Mouse (Mus musculus) midbrain, embryonic 11.5 days (tissue): ENCODE results near the gene Celsr2. TPM values are rescaled to one million over a fixed set of nuclear protein-coding genes. Genes with fewer than 3 reads are reported as not detected.
A peak's percentile ranks its signal among the peaks of the same experiment; 100 is the strongest.

ENCODE experiments used
- ATAC-seq: fragments of 200-750 bp; cut with Nextera tagmentation; 2 replicates; pipeline ENCODE4 v1.8.0; 2017; ENCODE audit warnings: moderate TSS enrichment, moderate library complexity; ENCODE audit not compliant: low FRiP score
- DNase-seq: peaks from one replicate; pipeline ENCODE4 v3.0.0; 2015; ENCODE audit warnings: low spot score; ENCODE audit errors: missing footprints
- H3K27ac ChIP-seq: fragments of 300-500 bp; sonication (generic); 2 replicates; pipeline ENCODE4 v1.5.1; 2014; ENCODE audit warnings: low read depth, low read length
- H3K27me3 ChIP-seq: fragments of 300-500 bp; sonication (generic); 2 replicates; pipeline ENCODE4 v1.6.1; 2014; ENCODE audit warnings: mild to moderate bottlenecking, low read length, moderate library complexity, mixed read lengths; ENCODE audit not compliant: control insufficient read depth, insufficient read depth
- H3K36me3 ChIP-seq: fragments of 300-500 bp; sonication (generic); 2 replicates; pipeline ENCODE4 v1.6.1; 2014; ENCODE audit warnings: mild to moderate bottlenecking, low read length, moderate library complexity, mixed read lengths; ENCODE audit not compliant: control insufficient read depth, insufficient read depth
- H3K4me1 ChIP-seq: fragments of 300-500 bp; sonication (generic); 2 replicates; pipeline ENCODE4 v1.6.1; 2014; ENCODE audit warnings: low read length; ENCODE audit not compliant: control insufficient read depth, insufficient read depth
- H3K4me2 ChIP-seq: fragments of 300-500 bp; sonication (generic); 2 replicates; pipeline ENCODE4 v1.6.1; 2014; ENCODE audit warnings: mild to moderate bottlenecking, moderate library complexity
- H3K4me3 ChIP-seq: fragments of 300-500 bp; sonication (generic); 2 replicates; pipeline ENCODE4 v1.5.1; 2014; ENCODE audit warnings: low read depth, low read length
- H3K9ac ChIP-seq: fragments of 300-500 bp; sonication (generic); 2 replicates; pipeline ENCODE4 v1.6.1; 2014; ENCODE audit warnings: low read length
- H3K9me3 ChIP-seq: fragments of 300-500 bp; sonication (generic); 2 replicates; pipeline ENCODE4 v1.6.1; 2016; ENCODE audit warnings: low read length; ENCODE audit not compliant: control insufficient read depth
- WGBS: fragments of 180-500 bp; shearing (Covaris S2); extraction: QIAGEN DNeasy Blood & Tissue Kit; methylation state at CpG from one replicate; pipeline ENCODE4 v1.1.7; 2014; 5-methylcytosine and 5-hydroxymethylcytosine counted together
- polyA plus RNA-seq: library from polyadenylated mRNA; unstranded; fragments of >200 nt; fragmentation: Nextera tagmentation; extraction: Ambion mirVana; gene quantifications from 2 replicates; pipeline ENCODE4 v1.2.1, GENCODE M21; 2014

Gene Celsr2
- polyA plus RNA-seq, 1 experiment from 2014 or later: 65.2 TPM

DNA sequence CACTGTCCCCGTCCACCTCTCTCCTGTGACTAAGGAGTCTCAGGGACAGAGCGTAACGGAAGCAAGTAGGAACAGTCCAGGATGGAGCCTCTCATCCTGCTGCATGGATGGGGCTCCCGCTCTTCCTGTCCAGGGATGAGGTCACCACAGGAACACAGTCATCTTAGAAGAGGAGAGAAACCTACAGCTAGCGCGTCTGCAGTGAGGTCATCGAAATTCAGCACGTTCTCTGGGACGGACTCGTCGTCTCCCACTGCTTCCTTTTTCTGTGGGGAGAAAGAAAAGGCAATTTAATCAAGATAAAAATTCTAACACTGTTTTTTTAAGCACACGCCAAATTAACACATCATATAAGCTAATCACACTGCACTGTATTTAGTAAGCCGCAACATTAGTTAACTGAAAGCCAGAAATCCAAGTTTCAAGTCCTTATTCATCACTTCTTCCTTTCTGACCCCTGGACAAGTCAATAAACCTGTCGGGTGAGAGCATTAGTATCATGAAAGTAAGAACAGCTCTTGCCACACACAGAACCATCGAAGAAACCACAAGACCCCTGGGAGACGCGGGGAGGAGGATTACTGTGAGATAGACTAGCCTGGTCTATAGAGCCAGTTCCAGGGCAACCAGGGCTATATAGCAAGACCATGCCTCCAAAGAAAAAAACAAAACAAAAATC is 20.5 kb upstream of the Celsr2 start:
- Histone ChIP-seq H3K9ac (peak overlapping the region; percentile 54; the same call in 1 of the 2 replicates), H3K27ac (peak overlapping the region; percentile 94), H3K4me2 (no peak overlapping the region), H3K9me3 (no peaks in the 10 kb centered on the region), H3K4me1 (peaks cover 43% of the 10 kb centered on the region), H3K36me3 (peaks cover 6% of the 10 kb centered on the region; the same call in 1 of the 2 replicates), H3K27me3 (no peaks in the 10 kb centered on the region), H3K4me3 (no peak overlapping the region)
- WGBS: 80% methylated on average over 17 of the region's 17 CpGs
- no peak for ATAC-seq
- peak; percentile 81 for DNase-seq

DNA sequence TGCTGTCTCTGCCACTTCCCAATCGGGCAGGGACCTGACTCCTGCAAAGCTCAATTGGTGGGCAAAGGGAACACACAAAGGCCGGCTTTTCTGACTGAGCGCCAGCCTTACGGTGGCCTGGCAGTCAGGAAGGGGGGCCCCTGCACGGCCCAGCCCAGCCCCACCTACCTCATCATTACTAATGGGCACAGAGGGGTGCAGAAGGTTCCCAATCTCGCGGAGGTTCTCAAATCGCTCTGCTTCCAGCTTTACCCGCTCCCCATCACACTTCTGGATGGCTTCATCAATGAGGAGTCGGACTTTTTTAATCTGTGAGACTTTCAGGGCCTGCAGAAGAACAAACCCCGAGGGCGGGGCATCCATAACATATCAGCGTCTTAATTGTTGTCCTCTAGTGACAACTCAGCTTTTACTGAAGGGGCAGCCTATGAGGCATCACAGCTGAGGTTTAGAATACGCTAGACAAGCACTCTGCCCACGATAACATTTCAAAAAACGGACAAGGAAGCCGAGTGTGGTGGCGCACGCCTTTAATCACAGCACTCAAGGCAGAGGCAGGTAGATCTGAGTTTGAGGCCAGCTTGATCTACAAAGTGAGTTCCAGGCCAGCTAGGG is 18.6 kb upstream of the Celsr2 start:
- Histone ChIP-seq H3K9me3 (no peaks in the 10 kb centered on the region), H3K27me3 (no peaks in the 10 kb centered on the region), H3K4me3 (no peak overlapping the region), H3K27ac (peak overlapping the region; percentile 94), H3K9ac (peak overlapping the region; percentile 54), H3K4me1 (peaks cover 43% of the 10 kb centered on the region), H3K4me2 (peak overlapping the region; percentile 23), H3K36me3 (peaks cover 5% of the 10 kb centered on the region; the same call in 1 of the 2 replicates)
- DNase-seq (peak; percentile 96), ATAC-seq (peak; percentile 89; the same call in 1 of the 2 replicates)
- 13% methylated on average over 19 of the region's 19 CpGs for WGBS

DNA sequence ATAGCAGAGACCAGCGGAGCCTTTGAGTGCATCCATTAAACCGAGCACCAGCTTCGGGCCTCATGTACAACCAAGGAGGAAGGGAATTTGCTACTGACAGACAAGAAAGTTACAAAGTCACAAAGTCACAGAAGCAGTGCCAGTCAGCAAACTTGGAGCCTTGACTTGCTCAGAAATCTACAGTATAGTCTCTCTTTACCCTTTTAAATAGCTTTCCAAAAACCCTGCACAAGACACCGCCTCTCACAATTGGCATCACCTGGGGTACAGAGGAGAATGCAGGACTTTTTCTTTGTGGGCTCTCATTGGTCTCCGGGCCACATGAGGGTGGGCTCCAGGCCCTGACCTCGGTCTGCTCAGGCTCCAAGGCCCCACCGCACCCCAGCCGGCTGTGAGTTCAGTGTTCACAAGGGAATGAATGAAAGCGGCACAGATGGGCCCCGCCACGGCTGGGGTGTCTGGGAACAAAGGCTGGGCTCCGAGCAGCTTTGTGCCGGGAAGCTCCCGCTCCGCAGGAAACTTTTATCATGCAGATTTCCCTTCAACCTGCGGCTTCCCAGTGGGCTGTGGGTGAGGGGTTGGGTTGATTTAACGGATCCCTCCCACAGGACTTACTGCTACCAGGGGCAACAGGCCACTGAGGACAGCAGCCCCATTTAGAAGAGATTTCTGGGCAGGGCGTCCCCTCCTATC is 18.0 kb upstream of the Celsr2 start:
- Histone ChIP-seq H3K4me3 (no peak overlapping the region), H3K27me3 (no peaks in the 10 kb centered on the region), H3K4me2 (peak overlapping the region; percentile 26), H3K36me3 (peaks cover 11% of the 10 kb centered on the region), H3K4me1 (peaks cover 43% of the 10 kb centered on the region), H3K9ac (peak overlapping the region; percentile 54), H3K27ac (peak overlapping the region; percentile 94), H3K9me3 (no peaks in the 10 kb centered on the region)
- WGBS: 8% methylated on average over 18 of the region's 18 CpGs
- peak; percentile 95 for ATAC-seq
- peak; percentile 99 for DNase-seq

DNA sequence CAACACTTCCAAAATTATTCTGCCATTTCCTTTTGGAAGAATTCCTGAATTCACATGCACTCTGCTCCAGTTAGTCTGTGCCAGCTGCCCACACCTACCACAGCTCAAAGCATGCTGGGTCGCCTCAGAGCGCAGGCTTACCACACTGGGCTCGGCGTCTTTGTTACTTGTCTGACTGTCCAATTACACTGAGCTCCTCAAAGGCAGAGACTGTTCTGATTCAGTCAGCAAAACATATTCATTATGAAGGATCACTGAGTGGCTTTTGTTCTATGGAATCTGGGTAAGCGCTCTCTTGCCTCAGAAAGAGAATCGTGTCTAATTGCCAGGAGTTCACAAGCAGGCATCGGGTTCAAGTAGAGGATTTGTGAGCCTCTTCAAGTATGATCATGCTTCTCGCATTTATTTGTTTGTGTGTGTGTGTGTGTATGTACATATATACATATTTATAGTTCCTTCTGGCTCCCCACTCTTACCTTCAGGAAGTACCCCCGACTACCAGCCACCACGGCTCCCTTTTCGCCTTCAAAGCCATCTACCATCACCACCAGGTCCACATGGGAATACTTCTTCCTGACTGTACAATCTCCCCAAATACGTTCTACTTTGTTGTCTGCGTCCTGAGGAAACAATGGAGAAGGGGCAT is 17.3 kb upstream of the Celsr2 start:
- Histone ChIP-seq H3K27ac (peak overlapping the region; percentile 94), H3K9ac (peak overlapping the region; percentile 48), H3K36me3 (peaks cover 14% of the 10 kb centered on the region), H3K9me3 (no peaks in the 10 kb centered on the region), H3K27me3 (no peaks in the 10 kb centered on the region), H3K4me2 (peak overlapping the region; percentile 26; the same call in 1 of the 2 replicates), H3K4me1 (peaks cover 43% of the 10 kb centered on the region), H3K4me3 (no peak overlapping the region)
- ATAC-seq (peak; percentile 26; the same call in 1 of the 2 replicates), DNase-seq (peak; percentile 92)
- WGBS: 27% methylated on average over 13 of the region's 13 CpGs

DNA sequence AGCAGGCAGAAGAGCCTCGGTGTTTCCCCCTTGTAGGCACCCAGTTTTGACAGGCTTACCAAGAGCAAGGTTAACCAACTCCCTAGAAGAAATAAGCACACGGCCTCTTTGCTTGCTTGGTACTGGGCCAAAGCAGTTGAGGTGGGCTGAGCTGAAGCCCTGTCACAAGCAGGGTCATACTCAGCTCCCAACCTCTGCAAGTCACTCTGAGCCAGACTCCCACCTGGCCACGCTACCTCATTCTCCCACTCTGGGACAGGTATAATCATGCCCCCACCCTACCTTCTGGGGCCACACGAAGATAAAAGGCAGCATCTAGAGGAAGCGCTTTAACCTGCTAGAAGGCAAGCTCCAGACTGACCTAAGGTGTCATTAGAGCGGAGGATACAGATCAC is 10.3 kb upstream of the Celsr2 start:
- Histone ChIP-seq H3K4me3 (no peak overlapping the region), H3K27me3 (no peaks in the 10 kb centered on the region), H3K4me1 (peaks cover 38% of the 10 kb centered on the region), H3K9me3 (no peaks in the 10 kb centered on the region), H3K36me3 (peaks cover 24% of the 10 kb centered on the region), H3K4me2 (no peak overlapping the region), H3K9ac (peak overlapping the region; percentile 40), H3K27ac (peak overlapping the region; percentile 82)
- DNase-seq: no peak
- peak; percentile 8 for ATAC-seq
- WGBS: 72% methylated on average over 6 of the region's 6 CpGs

DNA sequence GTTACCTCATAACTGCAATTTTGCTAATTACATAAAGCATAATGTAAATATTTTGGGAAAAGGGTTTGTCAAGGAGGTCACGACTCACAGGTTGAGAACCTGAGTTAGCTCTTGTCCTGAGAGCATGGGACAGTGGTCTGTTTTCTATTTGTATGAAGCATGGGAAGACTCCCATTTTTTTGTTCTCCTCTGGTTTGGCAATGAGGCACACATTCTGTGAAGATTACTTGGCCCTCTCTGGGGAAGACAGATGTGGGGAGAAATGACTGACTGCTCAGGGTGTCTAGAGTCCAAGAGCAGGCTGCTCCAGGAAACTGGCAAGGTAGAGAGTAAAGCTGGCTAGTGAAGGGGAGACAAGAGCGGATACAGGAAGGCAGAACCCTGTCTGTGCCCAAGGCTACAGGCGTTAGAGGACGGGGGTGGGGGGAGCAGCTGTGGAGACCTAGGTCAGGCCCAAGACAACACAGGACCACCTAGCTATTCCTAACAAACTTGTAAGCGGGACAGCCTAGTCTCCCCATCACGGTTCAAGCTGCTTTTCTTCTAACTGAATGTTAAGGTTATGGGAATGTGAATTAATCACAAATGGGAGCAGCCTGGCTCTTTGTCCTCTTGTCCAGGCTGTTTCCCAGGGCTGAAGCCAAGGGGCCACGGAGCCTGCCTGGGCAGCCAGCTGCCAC is 9.7 kb upstream of the Celsr2 start:
- no peak for DNase-seq
- peak; percentile 49 for ATAC-seq
- Histone ChIP-seq H3K4me2 (no peak overlapping the region), H3K4me1 (peaks cover 38% of the 10 kb centered on the region), H3K27me3 (no peaks in the 10 kb centered on the region), H3K4me3 (no peak overlapping the region), H3K36me3 (peaks cover 24% of the 10 kb centered on the region), H3K9ac (peak overlapping the region; percentile 40), H3K9me3 (no peaks in the 10 kb centered on the region), H3K27ac (peak overlapping the region; percentile 82)
- 46% methylated on average over 7 of the region's 7 CpGs for WGBS

DNA sequence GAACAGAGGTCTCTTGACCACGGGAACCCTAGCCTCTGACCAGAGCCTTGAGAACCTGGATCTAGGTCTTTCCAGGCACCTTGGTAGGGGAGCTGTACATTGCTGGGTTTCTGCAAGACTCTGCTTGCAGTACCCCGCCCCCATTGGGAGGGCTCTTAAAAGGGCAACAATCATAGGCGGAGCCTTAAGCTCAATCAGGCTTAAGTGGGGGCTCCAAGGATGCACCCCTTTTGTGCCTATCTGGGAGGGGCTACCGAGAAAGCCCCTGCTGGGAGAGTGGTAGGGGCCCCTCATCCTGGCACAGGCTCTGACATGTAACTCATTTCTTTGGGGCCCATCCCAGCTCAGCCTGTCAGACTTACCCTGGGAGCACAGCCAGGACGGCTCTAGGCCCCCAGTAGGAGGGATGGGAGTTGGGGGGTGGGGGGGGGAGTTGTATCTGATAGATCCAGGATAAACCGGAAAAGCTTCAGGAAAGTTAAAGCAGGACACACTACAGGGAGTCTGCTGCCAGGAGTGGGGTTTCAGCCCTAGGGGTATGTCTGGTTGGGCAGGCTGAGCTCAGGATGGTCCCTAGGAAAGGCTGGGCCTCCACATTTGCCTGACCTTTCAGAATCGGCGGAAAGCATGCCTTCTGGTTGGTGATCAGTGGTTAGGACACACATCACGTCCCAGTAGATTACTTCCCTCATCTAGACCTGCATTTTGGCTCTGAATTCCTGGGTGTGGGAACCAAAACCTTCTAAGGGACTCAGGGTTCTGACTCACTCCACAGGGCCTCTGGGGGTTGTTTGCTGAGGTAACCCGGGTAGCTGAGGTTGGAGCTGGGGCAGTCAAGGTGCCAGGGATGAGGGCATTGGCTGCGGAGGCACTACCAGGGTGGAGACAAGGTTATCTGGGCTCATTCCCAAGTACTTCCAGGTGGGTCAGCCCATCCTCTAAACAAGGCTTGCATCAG is 8.8 kb upstream of the Celsr2 start:
- H3K4me2 ChIP-seq: peak overlapping the region; percentile 35
- H3K4me3 ChIP-seq: no peak overlapping the region
- ATAC-seq: peak; percentile 61
- H3K36me3 ChIP-seq: peaks cover 22% of the 10 kb centered on the region
- H3K9ac ChIP-seq: peak overlapping the region; percentile 50
- H3K9me3 ChIP-seq: no peaks in the 10 kb centered on the region
- H3K27me3 ChIP-seq: no peaks in the 10 kb centered on the region
- WGBS: 19% methylated on average over 11 of the region's 11 CpGs
- peaks cover 38% of the 10 kb centered on the region for H3K4me1 ChIP-seq
- H3K27ac ChIP-seq: peak overlapping the region; percentile 48
- peak; percentile 92 for DNase-seq

DNA sequence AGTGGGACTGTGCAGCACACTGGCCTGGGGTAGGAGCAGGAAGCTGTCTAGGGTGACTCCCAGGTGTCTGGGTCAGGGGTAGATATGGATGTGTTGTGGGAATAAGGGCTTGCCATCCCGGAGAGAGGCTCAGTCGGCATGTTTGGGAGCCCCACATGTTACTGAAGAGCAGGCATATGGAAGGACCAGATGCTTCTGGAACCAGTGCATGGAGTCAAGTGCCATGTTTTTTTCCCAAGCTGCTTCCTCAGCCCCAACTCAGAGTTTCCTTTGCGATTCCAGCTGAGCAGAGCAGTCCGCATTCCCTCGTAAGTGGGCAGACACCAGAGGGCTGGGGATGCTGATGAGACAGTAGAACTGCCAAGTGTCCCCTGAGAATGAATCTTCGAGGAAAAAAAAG is 7.7 kb upstream of the Celsr2 start:
- H3K4me1 ChIP-seq: peaks cover 40% of the 10 kb centered on the region
- no peak for ATAC-seq

More for the DNA sequence above, 7.7 kb upstream of the Celsr2 start:
- WGBS: 48% methylated on average over 6 of the region's 6 CpGs
- Histone ChIP-seq H3K36me3 (peaks cover 15% of the 10 kb centered on the region), H3K9me3 (no peaks in the 10 kb centered on the region), H3K27me3 (no peaks in the 10 kb centered on the region), H3K27ac (no peak overlapping the region), H3K4me2 (no peak overlapping the region), H3K9ac (no peak overlapping the region), H3K4me3 (no peak overlapping the region)
- DNase-seq: no peak
